Mouse (Mus musculus): ENCODE measurements at regions not wholly inside any gene's neighbourhood (a gene's known extent, or its start where the extent isn't known, plus 50 kb on each side); places are given as distances from the start of the nearest gene placed in this dataset.

- no peak for DNase-seq (ENCODE audit: low spot score in 2 of 2)
Measured at GRCm38 (mm10) chr16:39102151-39102550, 209.7 kb downstream of the Igsf11 start.

- DNase-seq (ENCODE audit: low spot score in 2 of 2), result no peak
Measured at GRCm38 (mm10) chr16:39103360-39104095, 211.1 kb downstream of the Igsf11 start.

GRCm38 (mm10) chr16:39109383-39110033 is 217.0 kb downstream of the Igsf11 start:
- peak; percentile 47 to 67 for DNase-seq (ENCODE audit: low spot score in 2 of 2)

GRCm38 (mm10) chr16:39110089-39110488 is 217.6 kb downstream of the Igsf11 start:
- DNase-seq (ENCODE audit: low spot score in 2 of 2), result no peak

- DNase-seq (ENCODE audit: low spot score in 2 of 2), result no peak
Measured at GRCm38 (mm10) chr16:39118059-39118458, 225.6 kb downstream of the Igsf11 start.

- no peak for DNase-seq (ENCODE audit: low spot score in 2 of 2)
Measured at GRCm38 (mm10) chr16:39119811-39120210, 227.3 kb downstream of the Igsf11 start.

GRCm38 (mm10) chr16:39123445-39123952 is 231.0 kb downstream of the Igsf11 start:
- DNase-seq (ENCODE audit: low spot score in 2 of 2), result no peak

GRCm38 (mm10) chr16:39132459-39132858 is 240.0 kb downstream of the Igsf11 start:
- DNase-seq (ENCODE audit: low spot score in 2 of 2), result no peak

- DNase-seq (ENCODE audit: low spot score in 2 of 2), result no peak
Measured at GRCm38 (mm10) chr16:39135777-39136176, 243.3 kb downstream of the Igsf11 start.

GRCm38 (mm10) chr16:39147151-39147550 is 254.7 kb downstream of the Igsf11 start:
- DNase-seq (ENCODE audit: low spot score in 2 of 2), result no peak

- no peak for DNase-seq (ENCODE audit: low spot score in 2 of 2)
Measured at GRCm38 (mm10) chr16:39151325-39152318, 259.2 kb downstream of the Igsf11 start.

- no peak for DNase-seq (ENCODE audit: low spot score in 2 of 2)
Measured at GRCm38 (mm10) chr16:39158893-39159292, 266.4 kb downstream of the Igsf11 start.

- DNase-seq (ENCODE audit: low spot score in 2 of 2), result no peak
Measured at GRCm38 (mm10) chr16:39159725-39160124, 267.3 kb downstream of the Igsf11 start.

GRCm38 (mm10) chr16:39162684-39163083 is 270.2 kb downstream of the Igsf11 start:
- DNase-seq (ENCODE audit: low spot score in 2 of 2), result no peak

- DNase-seq (ENCODE audit: low spot score in 2 of 2), result no peak
Measured at GRCm38 (mm10) chr16:39191861-39192260, 299.4 kb downstream of the Igsf11 start.

GRCm38 (mm10) chr16:39195431-39195830 is 303.0 kb downstream of the Igsf11 start:
- DNase-seq (ENCODE audit: low spot score in 2 of 2), result peak in 1 of 2 experiments; percentile 2

GRCm38 (mm10) chr16:39196896-39197295 is 304.4 kb downstream of the Igsf11 start:
- no peak for DNase-seq (ENCODE audit: low spot score in 2 of 2)

GRCm38 (mm10) chr16:39223551-39223950 is 331.1 kb downstream of the Igsf11 start:
- no peak for DNase-seq (ENCODE audit: low spot score in 2 of 2)

- DNase-seq (ENCODE audit: low spot score in 2 of 2), result no peak
Measured at GRCm38 (mm10) chr16:39229501-39229900, 337.0 kb downstream of the Igsf11 start.

GRCm38 (mm10) chr16:39230439-39230838 is 338.0 kb downstream of the Igsf11 start:
- DNase-seq (ENCODE audit: low spot score in 2 of 2), result no peak

GRCm38 (mm10) chr16:39234290-39234689 is 341.8 kb downstream of the Igsf11 start:
- no peak for DNase-seq (ENCODE audit: low spot score in 2 of 2)

GRCm38 (mm10) chr16:39273490-39273889 is 381.0 kb downstream of the Igsf11 start:
- DNase-seq (ENCODE audit: low spot score in 2 of 2), result no peak

Data from cerebellum, postnatal 4 days (tissue).